Mouse (Mus musculus) stomach, postnatal 0 days (tissue): Measurements from ENCODE around the gene Ptgfrn. TPM values are rescaled to one million over a fixed set of nuclear protein-coding genes. Genes with fewer than 3 reads are reported as not detected.

Experiments
- ATAC-seq: fragments of 200-750 bp; cut with Nextera tagmentation; 2 replicates; pipeline ENCODE4 v1.8.0; 2017; ENCODE audit not compliant: low FRiP score, low TSS enrichment
- DNase-seq: peaks from one replicate; pipeline ENCODE4 v3.0.0-alpha.2; 2016; ENCODE audit warnings: low spot score
- H3K27ac ChIP-seq: fragments of 300-500 bp; sonication (generic); replicated peaks from 2 replicates; pipeline ENCODE4 v1.5.1; 2014; ENCODE audit warnings: mild to moderate bottlenecking, control low read depth
- H3K27me3 ChIP-seq: fragments of 300-500 bp; sonication (generic); 2 replicates; pipeline ENCODE4 v1.6.1; 2014; ENCODE audit warnings: low read length; ENCODE audit not compliant: control insufficient read depth, insufficient read depth
- H3K36me3 ChIP-seq: fragments of 300-500 bp; sonication (generic); 2 replicates; pipeline ENCODE4 v1.6.1; 2014; ENCODE audit warnings: low read length, mixed read lengths; ENCODE audit not compliant: control insufficient read depth, insufficient read depth
- H3K4me1 ChIP-seq: fragments of 300-500 bp; sonication (generic); replicated peaks from 2 replicates; pipeline ENCODE4 v1.6.1; 2014; ENCODE audit warnings: antibody characterized with exemption; ENCODE audit not compliant: control insufficient read depth, insufficient read depth
- H3K4me2 ChIP-seq: fragments of 300-500 bp; sonication (generic); replicated peaks from 2 replicates; pipeline ENCODE4 v1.6.1; 2014; ENCODE audit warnings: low read depth, mild to moderate bottlenecking, control low read depth, moderate library complexity
- H3K4me3 ChIP-seq: fragments of 300-500 bp; sonication (generic); 2 replicates; pipeline ENCODE4 v1.5.1; 2014; ENCODE audit warnings: low read depth, low read length, control low read depth
- H3K9ac ChIP-seq: fragments of 300-500 bp; sonication (generic); 2 replicates; pipeline ENCODE4 v1.6.1; 2014; ENCODE audit warnings: mild to moderate bottlenecking, low read length, control low read depth, mixed read lengths
- H3K9me3 ChIP-seq: fragments of 300-500 bp; sonication (generic); 2 replicates; pipeline ENCODE4 v1.6.1; 2016; ENCODE audit warnings: low read length; ENCODE audit not compliant: control insufficient read depth
- CTCF ChIP-seq: IDR thresholded peaks from 2 replicates; pipeline ENCODE4 v1.5.1; 2016; ENCODE audit warnings: antibody characterized with exemption, low read depth, mild to moderate bottlenecking, moderate library complexity
- EP300 ChIP-seq: optimal IDR thresholded peaks from 2 replicates; pipeline ENCODE3; 2016; ENCODE audit warnings: antibody characterized with exemption
- WGBS: fragments of 180-500 bp; shearing (Covaris S2); extraction: QIAGEN DNeasy Blood & Tissue Kit; methylation state at CpG from one replicate; pipeline ENCODE4 v1.1.7; 2014; 5-methylcytosine and 5-hydroxymethylcytosine counted together
- polyA plus RNA-seq: library from polyadenylated mRNA; unstranded; fragments of >200 nt; fragmentation: Nextera tagmentation; extraction: Ambion mirVana; gene quantifications from 2 replicates; pipeline ENCODE4 v1.2.1, GENCODE M21; 2015

Ptgfrn gene
- polyA plus RNA-seq, 1 experiment from 2014 or later, result 5.8 TPM

GRCm38 (mm10) chr3:101127766-101128165, 17.7 kb upstream of the Ptgfrn start:
- WGBS, result 83% methylated on average over 2 of the region's 2 CpGs
- no peak for TF ChIP-seq CTCF
- no peak for TF ChIP-seq EP300
- Histone ChIP-seq H3K9me3 (no peaks in the 10 kb centered on the region), H3K36me3 (no peaks in the 10 kb centered on the region), H3K27ac (no peak overlapping the region), H3K4me2 (no peak overlapping the region), H3K27me3 (no peaks in the 10 kb centered on the region), H3K4me1 (no peaks in the 10 kb centered on the region; the same call in 1 of the 2 replicates), H3K9ac (no peak overlapping the region), H3K4me3 (no peak overlapping the region)
- ATAC-seq (no peak), DNase-seq (no peak)

DNA sequence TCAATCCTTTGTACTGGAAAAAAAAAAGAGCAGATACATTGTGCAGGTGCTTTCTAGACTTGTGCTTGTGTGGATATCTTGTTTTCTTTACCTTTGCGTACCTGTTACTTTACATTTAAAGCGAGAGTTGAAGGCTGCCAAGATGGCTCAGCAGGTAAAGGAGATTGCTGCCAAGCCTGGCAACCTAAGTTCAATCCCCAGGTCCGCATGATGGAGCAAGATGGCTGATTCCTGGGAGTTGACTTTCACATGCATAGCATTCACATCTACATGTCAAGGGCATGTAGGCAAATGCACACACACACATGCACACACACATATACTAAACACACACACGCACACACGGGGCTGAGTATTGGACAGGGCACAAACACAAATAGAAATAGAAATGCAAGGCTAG, 14.6 kb upstream of the Ptgfrn start:
- no peak for TF ChIP-seq CTCF
- no peak for TF ChIP-seq EP300
- WGBS, result 93% methylated on average over 5 of the region's 5 CpGs

GRCm38 (mm10) chr3:101122479-101122878, 12.4 kb upstream of the Ptgfrn start:
- Histone ChIP-seq H3K4me3 (no peak overlapping the region), H3K4me2 (no peak overlapping the region), H3K36me3 (no peaks in the 10 kb centered on the region), H3K27ac (no peak overlapping the region), H3K9me3 (no peaks in the 10 kb centered on the region), H3K27me3 (no peaks in the 10 kb centered on the region), H3K9ac (no peak overlapping the region), H3K4me1 (no peaks in the 10 kb centered on the region)
- WGBS, result 74% methylated on average over 3 of the region's 3 CpGs
- TF ChIP-seq CTCF (no peak), EP300 (no peak)
- DNase-seq (no peak), ATAC-seq (no peak)

More for the DNA sequence above, 14.6 kb upstream of the Ptgfrn start:
- Histone ChIP-seq H3K27me3 (no peaks in the 10 kb centered on the region), H3K9me3 (no peaks in the 10 kb centered on the region), H3K36me3 (no peaks in the 10 kb centered on the region), H3K4me2 (no peak overlapping the region), H3K4me1 (no peaks in the 10 kb centered on the region), H3K27ac (no peak overlapping the region), H3K4me3 (no peak overlapping the region), H3K9ac (no peak overlapping the region)
- DNase-seq, result no peak
- ATAC-seq, result no peak

DNA sequence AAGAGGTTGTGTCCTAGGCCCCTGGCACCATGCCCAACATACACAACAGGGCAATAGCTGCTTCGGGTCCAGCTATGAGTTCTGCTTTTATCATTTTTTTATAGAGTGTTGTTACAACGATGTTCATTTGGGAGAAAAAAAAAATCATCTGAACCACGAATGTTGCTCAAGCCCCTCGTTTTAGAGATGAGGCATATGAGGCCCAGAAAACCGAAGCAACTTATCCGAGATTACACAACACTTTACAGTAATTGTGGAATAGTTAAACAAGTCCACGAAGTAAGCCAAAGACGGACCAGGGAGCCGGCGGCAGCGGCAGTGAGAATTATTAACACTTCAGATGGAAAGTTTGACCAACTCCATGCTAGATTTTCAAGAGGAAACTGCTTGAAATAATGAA, 7.7 kb upstream of the Ptgfrn start:
- no peak for ATAC-seq
- Histone ChIP-seq H3K9ac (no peak overlapping the region), H3K4me1 (no peaks in the 10 kb centered on the region), H3K9me3 (no peaks in the 10 kb centered on the region), H3K4me3 (no peak overlapping the region), H3K36me3 (no peaks in the 10 kb centered on the region), H3K27ac (no peak overlapping the region), H3K27me3 (no peaks in the 10 kb centered on the region), H3K4me2 (no peak overlapping the region)
- WGBS, result 81% methylated on average over 11 of the region's 11 CpGs
- no peak for DNase-seq
- no peak for TF ChIP-seq EP300
- no peak for TF ChIP-seq CTCF

GRCm38 (mm10) chr3:101117386-101117749, 7.3 kb upstream of the Ptgfrn start:
- H3K9ac ChIP-seq, result no peak overlapping the region
- H3K27me3 ChIP-seq, result no peaks in the 10 kb centered on the region
- 76% methylated on average over 8 of the region's 8 CpGs for WGBS
- no peak overlapping the region for H3K4me2 ChIP-seq
- 0 out of 2 replicates have a peak overlapping the region, but pooled peaks have one; percentile 58 for H3K27ac ChIP-seq
- TF ChIP-seq CTCF (no peak), EP300 (no peak)
- no peak for DNase-seq
- no peaks in the 10 kb centered on the region for H3K4me1 ChIP-seq
- H3K4me3 ChIP-seq, result no peak overlapping the region
- no peaks in the 10 kb centered on the region for H3K9me3 ChIP-seq
- H3K36me3 ChIP-seq, result no peaks in the 10 kb centered on the region
- ATAC-seq, result no peak; the same call in 1 of the 2 replicates

DNA sequence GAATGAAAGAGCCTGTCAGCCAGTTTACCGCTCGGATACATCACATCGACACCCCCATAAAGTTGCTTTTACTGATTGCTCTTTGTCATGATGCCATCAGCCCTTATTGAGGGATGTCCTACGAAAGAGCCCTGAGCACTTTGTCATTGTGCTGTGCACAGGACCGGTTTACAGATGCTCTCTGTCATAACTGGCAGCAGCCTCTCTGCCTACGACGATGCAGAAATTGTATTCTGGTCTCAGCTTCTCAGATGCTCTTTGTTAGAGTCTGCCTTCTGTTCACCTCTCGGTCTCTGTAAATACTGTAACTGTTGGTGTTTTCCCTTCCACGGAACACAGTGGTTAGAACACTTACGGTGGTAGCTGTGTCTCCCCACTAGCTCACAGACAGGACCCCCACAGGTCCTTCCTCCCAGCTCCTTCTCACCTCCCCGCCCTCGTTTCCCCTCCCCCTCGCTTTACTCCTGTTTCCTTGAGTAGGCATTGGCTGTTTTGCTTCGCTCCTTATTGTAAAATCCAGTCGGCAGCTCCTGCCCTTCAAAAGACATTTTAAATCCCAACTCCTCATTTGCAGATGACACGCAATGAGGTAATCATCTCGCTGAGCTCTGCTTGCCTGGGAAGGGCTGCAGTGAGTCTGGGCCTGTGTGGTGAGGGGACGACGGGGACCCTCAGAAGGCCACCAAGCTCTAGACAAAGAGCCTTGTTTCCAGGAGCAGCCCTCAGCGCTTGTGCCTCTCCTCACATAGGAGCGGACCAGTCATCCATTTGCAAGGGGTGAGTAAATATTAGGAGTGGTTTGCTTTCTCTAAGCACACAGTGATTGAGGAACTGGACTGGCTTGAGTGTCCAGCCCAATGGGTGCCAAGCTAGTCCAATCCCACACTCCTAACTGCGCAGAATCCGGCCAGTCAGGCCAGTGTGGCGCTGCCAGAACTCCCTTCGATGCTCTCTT, 6.6 kb upstream of the Ptgfrn start:
- Histone ChIP-seq H3K36me3 (no peaks in the 10 kb centered on the region), H3K9ac (0 out of 2 replicates have a peak overlapping the region, but pooled peaks have one; percentile 27), H3K4me1 (no peaks in the 10 kb centered on the region), H3K27me3 (no peaks in the 10 kb centered on the region), H3K9me3 (no peaks in the 10 kb centered on the region), H3K27ac (peak overlapping the region; percentile 76), H3K4me2 (peak overlapping the region; percentile 34), H3K4me3 (no peak overlapping the region)
- peak; percentile 80 for DNase-seq
- peak; percentile 92 for ATAC-seq
- 38% methylated on average over 25 of the region's 25 CpGs for WGBS
- no peak for TF ChIP-seq EP300
- no peak for TF ChIP-seq CTCF
